Mouse (Mus musculus) lung, postnatal 0 days (tissue): ENCODE results near the gene Sox9. TPM values are rescaled to one million over a fixed set of nuclear protein-coding genes. Genes with fewer than 3 reads are reported as not detected.

Experiments used
- ATAC-seq: fragments of 200-750 bp; cut with Nextera tagmentation; 2 replicates; pipeline ENCODE4 v1.8.0; 2017; ENCODE audit warnings: moderate library complexity
- DNase-seq: peaks from one replicate; pipeline ENCODE4 v3.0.0-alpha.2; 2016; ENCODE audit warnings: low spot score
- H3K27ac ChIP-seq: fragments of 300-500 bp; sonication (generic); 2 replicates; pipeline ENCODE4 v1.5.1; 2014; ENCODE audit warnings: antibody characterized with exemption, mild to moderate bottlenecking, low read length, mixed read lengths
- H3K27me3 ChIP-seq: fragments of 300-500 bp; sonication (generic); replicated peaks from 2 replicates; pipeline ENCODE4 v1.6.1; 2014; ENCODE audit warnings: low read length, mixed read lengths; ENCODE audit not compliant: insufficient read depth
- H3K36me3 ChIP-seq: fragments of 300-500 bp; sonication (generic); 2 replicates; pipeline ENCODE4 v1.6.1; 2014; ENCODE audit warnings: low read length, mixed read lengths; ENCODE audit not compliant: insufficient read depth
- H3K4me1 ChIP-seq: fragments of 300-500 bp; sonication (generic); 2 replicates; pipeline ENCODE4 v1.6.1; 2014; ENCODE audit warnings: antibody characterized with exemption, low read depth, low read length, mixed read lengths; ENCODE audit not compliant: insufficient read depth
- H3K4me2 ChIP-seq: fragments of 300-500 bp; sonication (generic); replicated peaks from 2 replicates; pipeline ENCODE4 v1.6.1; 2014; ENCODE audit warnings: low read depth, mild to moderate bottlenecking, low read length, moderate library complexity, mixed read lengths
- H3K4me3 ChIP-seq: fragments of 300-500 bp; sonication (generic); 2 replicates; pipeline ENCODE4 v1.5.1; 2014; ENCODE audit warnings: low read depth, low read length
- H3K9ac ChIP-seq: fragments of 300-500 bp; sonication (generic); replicated peaks from 2 replicates; pipeline ENCODE4 v1.6.1; 2014; ENCODE audit warnings: low read depth, mild to moderate bottlenecking
- H3K9me3 ChIP-seq: fragments of 300-500 bp; sonication (generic); 2 replicates; pipeline ENCODE4 v1.6.1; 2016; ENCODE audit warnings: low read length, mixed read lengths
- CTCF ChIP-seq: IDR thresholded peaks from 2 replicates; pipeline ENCODE4 v1.5.1; 2016; ENCODE audit warnings: antibody characterized with exemption, mild to moderate bottlenecking
- EP300 ChIP-seq: IDR thresholded peaks from 2 replicates; pipeline ENCODE4 v1.6.1; 2016; ENCODE audit warnings: antibody characterized with exemption, mild to moderate bottlenecking, control low read depth
- WGBS: fragments of 180-500 bp; shearing (Covaris S2); extraction: QIAGEN DNeasy Blood & Tissue Kit; methylation state at CpG from one replicate; pipeline ENCODE4 v1.1.7; 2014; 5-methylcytosine and 5-hydroxymethylcytosine counted together
- polyA plus RNA-seq: library from polyadenylated mRNA; unstranded; fragments of >200 nt; fragmentation: Nextera tagmentation; extraction: Ambion mirVana; gene quantifications from 2 replicates; pipeline ENCODE4 v1.2.1, GENCODE M21; 2015

Sox9 gene
- polyA plus RNA-seq, 1 experiment from 2014 or later = 9.0 TPM

- H3K9ac ChIP-seq = no peak overlapping the region
- no peak overlapping the region for H3K4me2 ChIP-seq
- H3K36me3 ChIP-seq = no peaks in the 10 kb centered on the region
- 79% methylated on average over 6 of the region's 6 CpGs for WGBS
- no peaks in the 10 kb centered on the region for H3K27me3 ChIP-seq
- no peak overlapping the region for H3K27ac ChIP-seq
- no peaks in the 10 kb centered on the region for H3K4me1 ChIP-seq
- no peak for DNase-seq
- TF ChIP-seq CTCF (no peak), EP300 (no peak)
- ATAC-seq = no peak
- H3K4me3 ChIP-seq = no peak overlapping the region
- no peaks in the 10 kb centered on the region for H3K9me3 ChIP-seq
These were observed 44.4 kb downstream of the Sox9 start for GRCm38 (mm10) chr11:112826193-112827043.

DNA sequence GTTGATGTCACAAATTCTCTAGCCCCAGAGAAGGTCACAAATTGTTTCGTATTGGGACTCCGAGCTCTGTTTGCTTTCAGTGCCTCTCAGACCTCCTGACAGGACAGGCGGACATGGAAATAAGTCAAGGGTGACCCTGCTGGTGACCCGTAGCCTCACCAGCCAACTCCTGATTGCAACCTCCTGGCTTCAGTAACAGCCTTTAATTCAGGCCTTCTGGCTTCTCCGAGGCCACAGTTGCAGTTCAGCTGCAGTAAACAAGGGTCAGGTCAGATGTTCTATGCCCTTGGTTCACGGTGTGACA is 45.0 kb downstream of the Sox9 start:
- Histone ChIP-seq H3K27ac (no peak overlapping the region), H3K4me3 (no peak overlapping the region), H3K27me3 (no peaks in the 10 kb centered on the region), H3K4me2 (no peak overlapping the region), H3K36me3 (no peaks in the 10 kb centered on the region), H3K9ac (no peak overlapping the region), H3K4me1 (no peaks in the 10 kb centered on the region), H3K9me3 (no peaks in the 10 kb centered on the region)
- ATAC-seq (no peak), DNase-seq (no peak)
- TF ChIP-seq EP300 (no peak), CTCF (no peak)
- WGBS = 51% methylated on average over 6 of the region's 6 CpGs

- H3K9me3 ChIP-seq = no peaks in the 10 kb centered on the region
- no peaks in the 10 kb centered on the region for H3K4me1 ChIP-seq
- no peak overlapping the region for H3K4me2 ChIP-seq
- H3K4me3 ChIP-seq = no peak overlapping the region
- no peaks in the 10 kb centered on the region for H3K27me3 ChIP-seq
- no peak for TF ChIP-seq EP300
- 41% methylated on average over 9 of the region's 9 CpGs for WGBS
- DNase-seq = no peak
- H3K9ac ChIP-seq = no peak overlapping the region
- H3K27ac ChIP-seq = no peak overlapping the region
- no peak for ATAC-seq
- H3K36me3 ChIP-seq = no peaks in the 10 kb centered on the region
These were observed 46.7 kb downstream of the Sox9 start for GRCm38 (mm10) chr11:112828553-112829287.

GRCm38 (mm10) chr11:112834245-112835005 is 52.4 kb downstream of the Sox9 start:
- no peak for TF ChIP-seq EP300
- no peak for TF ChIP-seq CTCF
- no peak overlapping the region; the same call in 1 of the 2 replicates for H3K4me3 ChIP-seq
- H3K27me3 ChIP-seq = no peaks in the 10 kb centered on the region
- H3K9ac ChIP-seq = no peak overlapping the region
- no peak overlapping the region for H3K4me2 ChIP-seq
- no peaks in the 10 kb centered on the region for H3K4me1 ChIP-seq
- no peak overlapping the region for H3K27ac ChIP-seq
- ATAC-seq = peak; percentile 49; the same call in 1 of the 2 replicates
- 31% methylated on average over 11 of the region's 11 CpGs for WGBS
- no peaks in the 10 kb centered on the region for H3K36me3 ChIP-seq
- peak; percentile 66 for DNase-seq
- H3K9me3 ChIP-seq = no peaks in the 10 kb centered on the region

GRCm38 (mm10) chr11:112835468-112836092 is 53.6 kb downstream of the Sox9 start:
- H3K27me3 ChIP-seq = no peaks in the 10 kb centered on the region
- no peaks in the 10 kb centered on the region for H3K9me3 ChIP-seq
- no peak overlapping the region for H3K4me2 ChIP-seq
- no peaks in the 10 kb centered on the region for H3K4me1 ChIP-seq
- no peak; the same call in 1 of the 2 replicates for ATAC-seq
- DNase-seq = peak; percentile 23
- 44% methylated on average over 7 of the region's 7 CpGs for WGBS
- no peaks in the 10 kb centered on the region for H3K36me3 ChIP-seq
- no peak overlapping the region for H3K9ac ChIP-seq
- no peak overlapping the region for H3K27ac ChIP-seq
- no peak for TF ChIP-seq EP300
- TF ChIP-seq CTCF = no peak
- no peak overlapping the region for H3K4me3 ChIP-seq
